Mouse (Mus musculus): ENCODE data around the gene Nrros. TPM values are rescaled to one million over a fixed set of nuclear protein-coding genes. Genes with fewer than 3 reads are reported as not detected.

The Nrros gene
- total and polyA plus RNA-seq, 3 experiments, result 3.9 to 9.5 (median 4.7) TPM

DNA sequence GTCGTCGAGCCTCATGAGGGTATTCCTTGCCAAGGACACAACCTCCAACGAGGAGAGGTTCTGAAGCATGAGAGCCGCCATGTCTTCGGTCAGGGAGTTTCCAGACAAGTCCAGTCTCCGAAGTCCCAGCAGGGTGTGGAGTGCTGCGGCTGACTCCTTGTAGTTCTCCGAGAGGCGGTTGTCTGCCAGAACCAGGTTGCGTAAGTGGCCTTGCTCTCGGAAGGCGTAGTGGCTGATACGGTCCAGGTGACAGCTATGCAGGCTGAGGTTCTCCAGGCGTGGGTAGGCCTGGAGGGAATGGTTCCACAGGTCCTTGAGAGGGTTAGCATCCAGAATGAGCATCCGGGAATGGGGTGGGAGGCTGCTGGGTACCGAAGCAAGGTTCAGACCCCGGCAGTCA, 20.8 kb downstream of the Nrros start:
- Histone ChIP-seq H3K27me3 (ENCODE audit: control insufficient read depth, insufficient read depth, low read length) (no peaks in the 10 kb centered on the region), H3K27ac (no peak overlapping the region), H3K36me3 (ENCODE audit: control insufficient read depth, insufficient read depth, low read length) (no peaks in the 10 kb centered on the region), H3K4me3 (no peak overlapping the region), H3K9ac (ENCODE audit: low read depth, low read length) (no peak overlapping the region), H3K4me1 (ENCODE audit: control insufficient read depth, insufficient read depth, low read length) (no peaks in the 10 kb centered on the region), H3K79me2 (replicated peaks; ENCODE audit: control insufficient read depth, insufficient read depth, low read length) (no peaks in the 10 kb centered on the region)
- DNase-seq, result no peak
- intact Hi-C loops (cut with DNase I), result no loop called here
- no peak for TF ChIP-seq CTCF (IDR thresholded peaks at IDR 0.05)
- TF ChIP-seq EP300 (IDR thresholded peaks at IDR 0.05; ENCODE audit: insufficient read depth, low read depth, low read length), result no peak
- no peak for TF ChIP-seq POLR2A (IDR thresholded peaks at IDR 0.05; ENCODE audit: insufficient read depth, low read depth, low read length)
- WGBS, result 93% methylated on average over 17 of the region's 17 CpGs

DNA sequence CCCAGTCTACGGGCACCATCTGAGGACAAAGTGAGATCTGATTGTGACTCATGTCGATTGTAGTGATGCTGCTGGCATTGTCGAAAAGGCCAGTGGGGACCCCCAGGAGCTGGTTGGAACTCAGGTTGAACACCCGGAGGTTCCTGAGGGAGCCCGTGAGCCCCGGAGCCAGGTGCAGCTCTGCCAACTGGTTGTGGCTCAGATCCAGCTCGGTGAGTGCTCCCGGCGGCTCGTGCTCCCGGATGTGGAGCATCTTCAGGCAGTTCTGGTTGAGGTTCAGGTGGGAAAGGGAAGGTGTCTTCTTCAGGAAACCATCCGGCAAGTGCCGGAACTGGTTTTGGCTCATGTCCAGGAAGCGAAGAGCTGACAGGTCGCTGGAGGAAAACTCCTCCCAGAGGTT, 21.6 kb downstream of the Nrros start:
- Histone ChIP-seq H3K27ac (no peak overlapping the region), H3K79me2 (replicated peaks; ENCODE audit: control insufficient read depth, insufficient read depth, low read length) (no peaks in the 10 kb centered on the region), H3K9ac (ENCODE audit: low read depth, low read length) (no peak overlapping the region), H3K27me3 (ENCODE audit: control insufficient read depth, insufficient read depth, low read length) (no peaks in the 10 kb centered on the region), H3K4me3 (no peak overlapping the region), H3K36me3 (ENCODE audit: control insufficient read depth, insufficient read depth, low read length) (no peaks in the 10 kb centered on the region), H3K4me1 (ENCODE audit: control insufficient read depth, insufficient read depth, low read length) (no peaks in the 10 kb centered on the region)
- WGBS, result 84% methylated on average over 15 of the region's 15 CpGs
- intact Hi-C loops (cut with DNase I), result no loop called here
- no peak for TF ChIP-seq POLR2A (IDR thresholded peaks at IDR 0.05; ENCODE audit: insufficient read depth, low read depth, low read length)
- TF ChIP-seq EP300 (IDR thresholded peaks at IDR 0.05; ENCODE audit: insufficient read depth, low read depth, low read length), result no peak
- no peak for TF ChIP-seq CTCF (IDR thresholded peaks at IDR 0.05)
- DNase-seq, result no peak

DNA sequence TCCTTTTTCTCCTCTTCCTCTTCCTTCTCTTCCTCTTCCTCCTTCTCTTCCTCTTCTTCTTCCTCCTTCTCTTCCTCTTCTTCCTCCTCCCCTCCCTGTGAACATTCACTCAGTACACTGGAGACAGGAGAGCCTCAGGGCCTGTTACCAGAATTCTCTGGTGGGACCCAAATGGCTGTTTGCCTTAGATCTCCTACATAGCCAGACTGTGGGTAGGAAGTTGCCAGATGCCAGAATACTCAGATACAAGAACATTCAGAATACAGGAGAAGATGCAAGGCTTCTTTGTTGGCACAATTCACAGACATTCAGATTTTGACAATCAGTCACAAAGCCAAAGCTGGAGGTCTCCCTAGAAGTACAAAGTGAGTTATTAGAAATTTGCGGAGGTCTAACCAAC, 26.4 kb downstream of the Nrros start:
- Histone ChIP-seq H3K4me1 (ENCODE audit: control insufficient read depth, insufficient read depth, low read length) (no peaks in the 10 kb centered on the region), H3K9ac (ENCODE audit: low read depth, low read length) (no peak overlapping the region), H3K36me3 (ENCODE audit: control insufficient read depth, insufficient read depth, low read length) (no peaks in the 10 kb centered on the region), H3K27ac (no peak overlapping the region), H3K79me2 (replicated peaks; ENCODE audit: control insufficient read depth, insufficient read depth, low read length) (no peaks in the 10 kb centered on the region), H3K27me3 (ENCODE audit: control insufficient read depth, insufficient read depth, low read length) (no peaks in the 10 kb centered on the region), H3K4me3 (no peak overlapping the region)
- WGBS, result 86% methylated on average over 1 of the region's 1 CpGs
- intact Hi-C loops (cut with DNase I), result no loop called here
- DNase-seq, result no peak
- TF ChIP-seq CTCF (IDR thresholded peaks at IDR 0.05) (no peak), POLR2A (IDR thresholded peaks at IDR 0.05; ENCODE audit: insufficient read depth, low read depth, low read length) (no peak), EP300 (IDR thresholded peaks at IDR 0.05; ENCODE audit: insufficient read depth, low read depth, low read length) (no peak)

DNA sequence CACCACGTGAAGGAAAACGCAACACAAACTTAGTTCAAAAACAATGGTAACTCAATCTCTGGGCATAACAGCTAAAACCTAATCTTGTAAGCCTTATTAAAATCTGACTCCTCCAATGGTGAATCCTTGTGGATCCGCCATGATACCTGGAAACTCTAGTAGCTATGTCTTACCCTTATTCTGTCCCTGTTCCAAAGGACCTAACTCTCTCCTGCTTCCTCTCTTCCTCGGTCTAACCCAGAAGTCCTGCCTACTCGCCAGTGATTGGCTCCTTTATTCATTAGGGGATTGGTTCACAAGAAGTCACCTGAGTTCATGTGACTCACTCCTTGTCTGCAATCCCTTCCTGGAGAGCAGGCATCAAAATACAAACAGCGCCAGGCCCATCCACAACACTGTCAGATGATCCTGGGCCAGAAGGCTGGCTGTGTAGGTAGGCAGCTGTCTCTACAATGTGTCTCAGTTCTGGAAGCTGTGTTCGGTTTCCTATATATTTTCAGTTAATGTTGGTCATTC, 29.5 kb downstream of the Nrros start:
- WGBS, result 85% methylated on average over 7 of the region's 7 CpGs
- Histone ChIP-seq H3K9ac (ENCODE audit: low read depth, low read length) (no peak overlapping the region), H3K27ac (no peak overlapping the region), H3K4me3 (no peak overlapping the region), H3K79me2 (replicated peaks; ENCODE audit: control insufficient read depth, insufficient read depth, low read length) (no peaks in the 10 kb centered on the region), H3K36me3 (ENCODE audit: control insufficient read depth, insufficient read depth, low read length) (no peaks in the 10 kb centered on the region), H3K4me1 (ENCODE audit: control insufficient read depth, insufficient read depth, low read length) (no peaks in the 10 kb centered on the region), H3K27me3 (ENCODE audit: control insufficient read depth, insufficient read depth, low read length) (no peaks in the 10 kb centered on the region)
- no peak for TF ChIP-seq CTCF (IDR thresholded peaks at IDR 0.05)
- TF ChIP-seq POLR2A (IDR thresholded peaks at IDR 0.05; ENCODE audit: insufficient read depth, low read depth, low read length), result no peak
- TF ChIP-seq EP300 (IDR thresholded peaks at IDR 0.05; ENCODE audit: insufficient read depth, low read depth, low read length), result no peak
- intact Hi-C loops (cut with DNase I), result no loop called here
- no peak for DNase-seq

DNA sequence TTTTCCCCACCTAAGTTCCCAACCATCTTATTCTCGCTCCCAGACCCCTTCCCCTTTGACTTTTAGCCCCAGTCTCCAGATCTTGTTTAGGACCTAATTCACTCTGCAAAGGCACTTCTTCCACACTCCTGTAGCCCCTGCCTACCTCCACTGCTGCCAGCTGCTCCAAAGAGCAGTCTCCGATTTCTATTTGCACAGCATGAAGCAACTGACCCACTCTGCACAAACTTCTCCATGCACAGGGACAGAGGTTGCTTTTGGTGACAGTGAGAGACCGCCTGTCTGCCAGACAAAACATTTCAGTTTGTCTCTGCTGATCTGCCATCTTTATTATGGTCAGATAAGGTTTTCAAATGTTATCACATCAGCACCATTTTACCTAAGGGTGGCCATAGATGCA, 32.2 kb downstream of the Nrros start:
- Histone ChIP-seq H3K9ac (ENCODE audit: low read depth, low read length) (no peak overlapping the region), H3K4me1 (ENCODE audit: control insufficient read depth, insufficient read depth, low read length) (peaks cover 1% of the 10 kb centered on the region; the same call in 1 of the 2 replicates), H3K79me2 (replicated peaks; ENCODE audit: control insufficient read depth, insufficient read depth, low read length) (no peaks in the 10 kb centered on the region), H3K27ac (no peak overlapping the region), H3K27me3 (ENCODE audit: control insufficient read depth, insufficient read depth, low read length) (no peaks in the 10 kb centered on the region), H3K36me3 (ENCODE audit: control insufficient read depth, insufficient read depth, low read length) (no peaks in the 10 kb centered on the region), H3K4me3 (no peak overlapping the region)
- no peak for DNase-seq
- intact Hi-C loops (cut with DNase I), result no loop called here
- WGBS, result 89% methylated on average over 3 of the region's 3 CpGs
- TF ChIP-seq CTCF (IDR thresholded peaks at IDR 0.05) (no peak), EP300 (IDR thresholded peaks at IDR 0.05; ENCODE audit: insufficient read depth, low read depth, low read length) (no peak), POLR2A (IDR thresholded peaks at IDR 0.05; ENCODE audit: insufficient read depth, low read depth, low read length) (no peak)

DNA sequence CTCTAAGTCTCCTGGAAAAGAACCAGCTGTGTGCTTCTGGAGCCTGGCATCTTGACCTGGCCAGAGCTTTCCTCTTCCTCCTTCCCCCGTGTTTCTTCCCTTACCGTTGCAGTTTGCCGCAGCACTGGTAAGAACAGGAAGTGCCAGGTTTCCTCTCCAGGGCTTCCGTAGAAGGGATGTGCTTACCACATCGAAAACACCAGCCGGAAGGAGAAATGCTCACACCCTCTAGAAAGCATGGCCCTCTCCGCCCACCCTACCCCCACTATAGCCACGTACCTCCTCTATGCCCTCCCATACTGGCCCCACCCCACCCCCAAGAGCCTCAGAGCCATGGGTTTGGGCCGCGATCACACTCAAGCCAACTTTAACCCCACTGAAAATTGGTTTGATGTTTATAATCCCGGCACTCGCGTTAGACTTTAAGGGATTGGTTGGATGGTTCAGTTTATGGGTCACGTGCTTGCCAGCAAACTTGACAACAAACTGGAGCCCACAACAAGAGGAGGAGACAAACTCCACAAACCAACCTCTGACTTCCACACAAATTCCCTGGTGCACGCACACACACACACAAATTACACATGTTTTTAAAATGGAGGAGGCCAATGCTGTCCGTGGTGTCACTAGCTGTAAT, 35.1 kb downstream of the Nrros start:
- Histone ChIP-seq H3K27me3 (ENCODE audit: control insufficient read depth, insufficient read depth, low read length) (no peaks in the 10 kb centered on the region), H3K4me3 (peak overlapping the region; percentile 45)

More for the DNA sequence above, 35.1 kb downstream of the Nrros start:
- no peaks in the 10 kb centered on the region for H3K79me2 ChIP-seq (replicated peaks; ENCODE audit: control insufficient read depth, insufficient read depth, low read length)
- intact Hi-C loops (cut with DNase I), result loop anchor here (2.0 kb wide), 1 partner anchor 46 kb away; no protein-coding TSS in a partner anchor
- H3K9ac ChIP-seq (ENCODE audit: low read depth, low read length), result peak overlapping the region; percentile 2
- peak overlapping the region; percentile 65 for H3K27ac ChIP-seq
- TF ChIP-seq CTCF (IDR thresholded peaks at IDR 0.05) (no peak), EP300 (IDR thresholded peaks at IDR 0.05; ENCODE audit: insufficient read depth, low read depth, low read length) (0 out of 2 replicates have a peak, but pooled peaks have one; percentile 54), POLR2A (IDR thresholded peaks at IDR 0.05; ENCODE audit: insufficient read depth, low read depth, low read length) (peak; percentile 49; the same call in 1 of the 2 replicates)
- no peaks in the 10 kb centered on the region for H3K36me3 ChIP-seq (ENCODE audit: control insufficient read depth, insufficient read depth, low read length)
- DNase-seq, result peak; percentile 55 to 76
- H3K4me1 ChIP-seq (ENCODE audit: control insufficient read depth, insufficient read depth, low read length), result peaks cover 4% of the 10 kb centered on the region
- 39% methylated on average over 16 of the region's 16 CpGs for WGBS
